Mouse (Mus musculus) forebrain, embryonic 11.5 days (tissue): ENCODE results near the gene Wnt8b. TPM values are rescaled to one million over a fixed set of nuclear protein-coding genes. Genes with fewer than 3 reads are reported as not detected.

ENCODE experiments used
- ATAC-seq: fragments of 200-750 bp; cut with Nextera tagmentation; replicated peaks from 2 replicates; pipeline ENCODE4 v1.8.0; 2017; ENCODE audit warnings: moderate TSS enrichment; ENCODE audit not compliant: low FRiP score
- DNase-seq: peaks from one replicate; pipeline ENCODE4 v3.0.0-alpha.2; 2017; ENCODE audit warnings: low spot score
- H3K27ac ChIP-seq: fragments of 300-500 bp; sonication (generic); 2 replicates; pipeline ENCODE4 v1.5.1; 2014; ENCODE audit warnings: low read depth, low read length
- H3K27me3 ChIP-seq: fragments of 300-500 bp; sonication (generic); 2 replicates; pipeline ENCODE4 v1.6.1; 2014; ENCODE audit warnings: mild to moderate bottlenecking, low read length, mixed read lengths; ENCODE audit not compliant: control insufficient read depth, insufficient read depth
- H3K36me3 ChIP-seq: fragments of 300-500 bp; sonication (generic); 2 replicates; pipeline ENCODE4 v1.6.1; 2014; ENCODE audit warnings: mild to moderate bottlenecking, low read length, moderate library complexity, mixed read lengths; ENCODE audit not compliant: control insufficient read depth, insufficient read depth
- H3K4me1 ChIP-seq: fragments of 300-500 bp; sonication (generic); replicated peaks from 2 replicates; pipeline ENCODE4 v1.6.1; 2014; ENCODE audit warnings: low read length, mixed read lengths; ENCODE audit not compliant: control insufficient read depth, insufficient read depth
- H3K4me2 ChIP-seq: fragments of 300-500 bp; sonication (generic); 2 replicates; pipeline ENCODE4 v1.6.1; 2014; ENCODE audit warnings: low read depth, mild to moderate bottlenecking, low read length, moderate library complexity, mixed read lengths; ENCODE audit not compliant: severe bottlenecking
- H3K4me3 ChIP-seq: fragments of 300-500 bp; sonication (generic); 2 replicates; pipeline ENCODE4 v1.5.1; 2014; ENCODE audit warnings: low read depth, low read length
- H3K9ac ChIP-seq: fragments of 300-500 bp; sonication (generic); 2 replicates; pipeline ENCODE4 v1.6.1; 2014; ENCODE audit warnings: low read length
- H3K9me3 ChIP-seq: fragments of 300-500 bp; sonication (generic); 2 replicates; pipeline ENCODE4 v1.6.1; 2016; ENCODE audit warnings: low read length, mixed read lengths; ENCODE audit not compliant: control insufficient read depth
- WGBS: fragments of 180-500 bp; shearing (Covaris S2); extraction: QIAGEN DNeasy Blood & Tissue Kit; methylation state at CpG from one replicate; pipeline ENCODE4 v1.1.7; 2014; 5-methylcytosine and 5-hydroxymethylcytosine counted together
- polyA plus RNA-seq: library from polyadenylated mRNA; unstranded; fragments of >200 nt; fragmentation: Nextera tagmentation; extraction: Ambion mirVana; gene quantifications from 2 replicates; pipeline ENCODE4 v1.2.1, GENCODE M21; 2014

Gene Wnt8b
- polyA plus RNA-seq, 1 experiment from 2014 or later: 60.2 TPM

- H3K4me3 ChIP-seq: no peak overlapping the region
- no peak overlapping the region; the same call in 1 of the 2 replicates for H3K4me2 ChIP-seq
- no peaks in the 10 kb centered on the region for H3K9me3 ChIP-seq
- no peaks in the 10 kb centered on the region for H3K36me3 ChIP-seq
- no peak overlapping the region for H3K9ac ChIP-seq
- H3K27ac ChIP-seq: no peak overlapping the region
- H3K27me3 ChIP-seq: peaks cover 63% of the 10 kb centered on the region
- DNase-seq (no peak), ATAC-seq (no peak)
- 0 out of 2 replicates have a peak, but pooled peaks cover 2% of the 10 kb centered on the region for H3K4me1 ChIP-seq
- WGBS: 37% methylated on average over 5 of the region's 5 CpGs
These were observed 7.0 kb downstream of the Wnt8b start for GRCm38 (mm10) chr19:44500240-44500639.

DNA sequence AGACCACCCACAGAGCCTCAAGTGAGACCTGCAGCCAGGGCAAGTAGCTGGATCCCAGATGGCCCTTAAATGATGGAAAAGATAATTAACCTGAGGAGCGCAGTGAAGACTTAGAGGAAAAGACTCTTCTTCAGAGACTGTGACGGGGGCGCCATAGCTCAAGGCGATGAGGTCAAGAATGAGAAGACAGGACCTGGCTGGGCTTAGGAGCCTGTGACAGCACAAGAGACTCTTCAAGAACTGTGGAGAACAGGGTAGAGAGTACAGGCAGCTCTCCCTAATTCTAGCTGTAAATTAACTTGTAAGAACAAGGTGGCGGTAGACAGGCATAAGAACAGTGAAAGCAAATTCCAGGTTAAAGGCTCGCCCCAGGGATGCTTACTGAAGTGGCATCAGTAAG is 8.7 kb downstream of the Wnt8b start:
- no peak overlapping the region for H3K4me3 ChIP-seq
- 0 out of 2 replicates have a peak, but pooled peaks cover 2% of the 10 kb centered on the region for H3K4me1 ChIP-seq
- H3K27me3 ChIP-seq: peaks cover 56% of the 10 kb centered on the region
- H3K9ac ChIP-seq: no peak overlapping the region
- ATAC-seq (no peak), DNase-seq (no peak)
- H3K36me3 ChIP-seq: no peaks in the 10 kb centered on the region
- no peak overlapping the region for H3K27ac ChIP-seq
- H3K9me3 ChIP-seq: no peaks in the 10 kb centered on the region
- H3K4me2 ChIP-seq: no peak overlapping the region
- 84% methylated on average over 6 of the region's 6 CpGs for WGBS

DNA sequence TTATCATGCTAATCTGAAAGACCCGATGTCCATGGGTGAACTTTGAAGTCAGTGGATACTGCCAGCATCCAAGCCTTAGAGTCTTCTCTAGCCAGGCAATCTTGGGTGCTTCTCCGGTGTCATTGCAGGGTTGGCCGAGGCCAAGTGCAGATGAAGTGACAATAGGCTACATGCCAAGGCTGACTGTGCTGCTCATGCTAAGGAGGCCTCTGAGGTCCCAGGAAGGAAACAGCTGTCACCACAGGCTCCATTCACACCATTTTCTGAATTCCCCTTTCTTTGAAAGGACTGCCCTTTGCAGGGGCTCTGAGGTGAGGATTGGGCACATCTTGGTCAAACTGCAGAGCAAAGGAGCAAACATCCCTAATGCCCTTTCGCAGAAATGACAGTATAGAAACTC is 9.5 kb downstream of the Wnt8b start:
- WGBS: 88% methylated on average over 4 of the region's 4 CpGs
- ATAC-seq (no peak), DNase-seq (peak; percentile 50)
- Histone ChIP-seq H3K4me2 (no peak overlapping the region), H3K36me3 (no peaks in the 10 kb centered on the region), H3K4me3 (no peak overlapping the region), H3K9me3 (no peaks in the 10 kb centered on the region), H3K27ac (no peak overlapping the region), H3K4me1 (0 out of 2 replicates have a peak, but pooled peaks cover 2% of the 10 kb centered on the region), H3K27me3 (peaks cover 60% of the 10 kb centered on the region), H3K9ac (no peak overlapping the region)

DNA sequence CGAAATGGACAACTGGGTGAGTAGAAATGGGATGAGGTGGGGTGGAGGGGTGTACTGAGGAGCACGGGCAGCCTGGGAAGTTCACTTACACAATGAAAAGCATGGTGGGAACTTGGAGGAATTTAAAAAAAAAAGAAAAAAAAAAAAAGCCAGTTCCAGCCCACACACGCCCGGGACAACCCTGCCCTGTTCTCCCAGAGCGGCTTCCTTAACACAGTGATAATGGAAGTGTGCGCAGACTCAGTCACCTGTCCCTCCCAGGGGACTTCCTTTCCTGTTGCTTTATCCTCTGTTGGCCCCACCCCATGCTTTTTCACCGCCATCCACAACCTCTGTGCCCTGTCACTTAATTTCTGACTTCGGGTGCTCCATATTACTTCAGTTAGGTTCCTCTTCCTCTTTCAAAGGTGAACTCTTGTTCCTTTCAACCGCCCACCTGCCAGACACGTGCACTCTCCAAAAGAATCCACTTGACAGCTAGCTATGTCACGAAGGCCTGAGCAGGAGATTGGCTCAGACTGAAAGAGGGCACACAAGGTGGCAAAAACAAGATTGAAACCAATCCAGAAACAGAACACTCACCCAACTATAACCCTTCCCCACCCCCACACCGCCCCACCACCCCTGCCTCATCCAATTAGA is 17.4 kb downstream of the Wnt8b start:
- WGBS: 10% methylated on average over 12 of the region's 12 CpGs
- Histone ChIP-seq H3K36me3 (no peaks in the 10 kb centered on the region), H3K9me3 (no peaks in the 10 kb centered on the region), H3K4me1 (peaks cover 22% of the 10 kb centered on the region), H3K9ac (peak overlapping the region; percentile 58), H3K27me3 (peaks cover 75% of the 10 kb centered on the region), H3K27ac (peak overlapping the region; percentile 68), H3K4me3 (peak overlapping the region; percentile 41), H3K4me2 (peak overlapping the region; percentile 71)
- DNase-seq (no peak), ATAC-seq (no peak)

GRCm38 (mm10) chr19:44511451-44512231 is 18.4 kb downstream of the Wnt8b start:
- peaks cover 81% of the 10 kb centered on the region for H3K27me3 ChIP-seq
- H3K4me3 ChIP-seq: peak overlapping the region; percentile 41
- under 1% methylated on average over 64 of the region's 66 CpGs for WGBS
- H3K27ac ChIP-seq: peak overlapping the region; percentile 68
- H3K4me2 ChIP-seq: peak overlapping the region; percentile 71
- no peaks in the 10 kb centered on the region for H3K9me3 ChIP-seq
- H3K9ac ChIP-seq: peak overlapping the region; percentile 58
- DNase-seq (peak; percentile 76), ATAC-seq (no peak)
- no peaks in the 10 kb centered on the region for H3K36me3 ChIP-seq
- peaks cover 24% of the 10 kb centered on the region for H3K4me1 ChIP-seq

DNA sequence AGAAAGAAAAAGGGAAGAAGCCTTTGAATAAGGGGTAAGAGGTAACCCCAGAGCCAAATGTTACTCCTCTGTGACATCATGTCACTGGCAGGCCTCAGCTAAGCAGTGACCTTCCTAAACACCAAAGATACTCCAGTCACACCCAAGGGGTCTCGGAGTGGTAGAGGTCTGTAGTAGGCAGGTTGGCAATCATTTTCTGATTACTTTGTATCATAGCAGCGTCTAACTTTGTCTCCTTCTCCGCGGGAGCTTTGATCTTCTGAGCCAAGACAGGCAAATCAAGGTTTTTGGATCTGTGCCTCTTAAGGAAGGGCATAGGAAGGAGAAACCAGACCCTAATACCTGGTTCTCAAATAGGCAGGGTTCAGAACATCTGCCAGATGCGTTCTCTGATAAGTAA is 19.3 kb downstream of the Wnt8b start:
- peak overlapping the region; percentile 71; the same call in 1 of the 2 replicates for H3K4me2 ChIP-seq
- WGBS: 20% methylated on average over 5 of the region's 5 CpGs

DNA sequence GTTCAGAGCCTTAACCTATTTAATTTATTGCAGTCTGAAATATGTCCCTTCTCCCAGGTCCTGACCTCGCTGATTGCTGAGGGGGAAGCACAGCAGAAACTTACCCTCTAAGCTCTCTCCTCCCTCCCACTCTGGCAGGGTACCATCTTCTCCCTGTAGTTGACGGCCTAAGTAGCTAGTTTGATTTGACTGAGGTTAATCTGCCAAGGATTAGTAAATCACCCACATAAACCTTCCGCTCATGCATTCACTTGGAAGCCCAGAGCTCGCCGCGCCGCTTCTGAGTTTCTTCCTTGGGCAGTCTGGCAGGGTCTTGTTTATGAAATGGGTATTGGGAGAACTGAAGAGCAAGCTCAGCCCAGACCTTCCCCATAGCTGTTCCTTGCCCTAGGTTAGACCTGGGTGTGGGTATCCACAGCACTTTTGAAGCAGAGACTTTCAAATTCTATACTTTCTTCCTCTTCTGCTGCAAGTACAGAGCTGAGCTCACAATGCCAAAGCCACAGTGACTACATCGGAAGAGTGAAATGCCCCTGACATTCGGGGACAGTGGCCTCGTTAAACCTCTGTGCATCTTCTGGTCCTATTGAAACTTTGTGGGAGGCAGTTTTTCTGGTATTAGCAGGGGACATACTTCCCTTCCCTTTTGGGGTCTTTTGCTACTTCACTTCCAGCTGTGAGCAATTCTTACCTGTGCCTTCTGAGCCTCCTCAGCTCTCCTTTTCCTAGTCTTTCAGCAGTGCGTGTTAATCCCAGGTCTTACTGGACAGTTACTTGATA is 20.0 kb downstream of the Wnt8b start:
- H3K4me3 ChIP-seq: no peak overlapping the region; the same call in 1 of the 2 replicates
- 4% methylated on average over 11 of the region's 11 CpGs for WGBS
- no peak for ATAC-seq
- H3K9me3 ChIP-seq: no peaks in the 10 kb centered on the region
- H3K27ac ChIP-seq: peak overlapping the region; percentile 78
- peaks cover 27% of the 10 kb centered on the region for H3K4me1 ChIP-seq
- H3K9ac ChIP-seq: peak overlapping the region; percentile 58
- H3K36me3 ChIP-seq: no peaks in the 10 kb centered on the region
- peaks cover 83% of the 10 kb centered on the region for H3K27me3 ChIP-seq
- H3K4me2 ChIP-seq: peak overlapping the region; percentile 71; the same call in 1 of the 2 replicates
- peak; percentile 70 for DNase-seq

More for the DNA sequence above, 19.3 kb downstream of the Wnt8b start:
- peaks cover 27% of the 10 kb centered on the region for H3K4me1 ChIP-seq
- H3K4me3 ChIP-seq: peak overlapping the region; percentile 41; the same call in 1 of the 2 replicates
- peak overlapping the region; percentile 68 for H3K27ac ChIP-seq
- peak overlapping the region; percentile 58 for H3K9ac ChIP-seq
- no peaks in the 10 kb centered on the region for H3K36me3 ChIP-seq
- ATAC-seq (no peak), DNase-seq (no peak)
- peaks cover 81% of the 10 kb centered on the region for H3K27me3 ChIP-seq
- H3K9me3 ChIP-seq: no peaks in the 10 kb centered on the region

GRCm38 (mm10) chr19:44513921-44514482 is 20.7 kb downstream of the Wnt8b start:
- Histone ChIP-seq H3K9me3 (no peaks in the 10 kb centered on the region), H3K4me2 (peak overlapping the region; percentile 71), H3K4me3 (no peak overlapping the region), H3K27me3 (peaks cover 83% of the 10 kb centered on the region), H3K27ac (peak overlapping the region; percentile 78), H3K36me3 (no peaks in the 10 kb centered on the region), H3K9ac (peak overlapping the region; percentile 10), H3K4me1 (peaks cover 29% of the 10 kb centered on the region)
- DNase-seq: no peak
- no peak for ATAC-seq
- 5% methylated on average over 7 of the region's 7 CpGs for WGBS
